Mouse (Mus musculus) C2C12 (cell line): ENCODE measurements at regions not wholly inside any gene's neighbourhood (a gene's known extent, or its start where the extent isn't known, plus 50 kb on each side); places are given as distances from the start of the nearest gene placed in this dataset.

Experiments
- H3K27me3 ChIP-seq: one replicate; pipeline ENCODE4 v1.6.1; 2011; ENCODE audit not compliant: control insufficient read depth, insufficient read depth, insufficient read length
- H3K36me3 ChIP-seq: one replicate; pipeline ENCODE4 v1.6.1; 2011; ENCODE audit not compliant: control insufficient read depth, insufficient read depth
- H3K4me3 ChIP-seq: one replicate; pipeline ENCODE4 v1.5.1; 2011; ENCODE audit warnings: mild to moderate bottlenecking, control low read depth; ENCODE audit not compliant: poor library complexity, insufficient read depth, severe bottlenecking
- H3K79me2 ChIP-seq: one replicate; pipeline ENCODE4 v1.6.1; 2011; ENCODE audit not compliant: control insufficient read depth, insufficient read depth
- H3K79me3 ChIP-seq: one replicate; pipeline ENCODE4 v1.6.1; 2011; ENCODE audit warnings: low read depth, control low read depth
- H3ac ChIP-seq: one replicate; pipeline ENCODE3; 2011; ENCODE audit warnings: low read depth; ENCODE audit not compliant: control insufficient read depth, insufficient read length
- CEBPB ChIP-seq: IDR thresholded peaks from one replicate; pipeline ENCODE4 v1.6.1; 2011; ENCODE audit warnings: low read depth, mild to moderate bottlenecking, control low read depth, moderate library complexity
- CTCF ChIP-seq: IDR thresholded peaks from one replicate; pipeline ENCODE4 v1.5.1; 2011; ENCODE audit not compliant: control insufficient read depth, insufficient read depth, insufficient read length
- FOSL1 ChIP-seq: IDR thresholded peaks from one replicate; pipeline ENCODE4 v1.8.0; 2011; ENCODE audit warnings: mild to moderate bottlenecking, low read length; ENCODE audit not compliant: poor library complexity, insufficient read depth, severe bottlenecking
- MAX ChIP-seq: IDR thresholded peaks from one replicate; pipeline ENCODE4 v1.6.1; 2011; ENCODE audit warnings: mild to moderate bottlenecking, control low read depth
- MYOD1 ChIP-seq: IDR thresholded peaks from one replicate; pipeline ENCODE4 v1.6.1; 2011; ENCODE audit warnings: low read depth; ENCODE audit not compliant: control insufficient read depth, insufficient read length
- MYOG ChIP-seq: IDR thresholded peaks from one replicate; pipeline ENCODE4 v1.6.1; 2011; ENCODE audit not compliant: control insufficient read depth, insufficient read length; ENCODE audit errors: extremely low read depth
- USF1 ChIP-seq: IDR thresholded peaks from one replicate; pipeline ENCODE4 v1.6.1; 2011; ENCODE audit warnings: low read depth, mild to moderate bottlenecking, control low read depth, moderate library complexity

- Histone ChIP-seq H3ac (no peak overlapping the region), H3K79me2 (no peaks in the 10 kb centered on the region), H3K79me3 (no peaks in the 10 kb centered on the region), H3K36me3 (no peaks in the 10 kb centered on the region), H3K4me3 (no peak overlapping the region), H3K27me3 (no peaks in the 10 kb centered on the region)
- TF ChIP-seq FOSL1 (no peak), MYOD1 (no peak), MAX (no peak)
Measured at GRCm38 (mm10) chr4:97408633-97409296, 225.8 kb upstream of the Gm10192 start.

GRCm38 (mm10) chr4:97394697-97395280 is 211.8 kb upstream of the Gm10192 start:
- Histone ChIP-seq H3K4me3 (no peak overlapping the region), H3K79me2 (no peaks in the 10 kb centered on the region), H3K27me3 (no peaks in the 10 kb centered on the region), H3K79me3 (no peaks in the 10 kb centered on the region), H3K36me3 (no peaks in the 10 kb centered on the region), H3ac (no peak overlapping the region)
- TF ChIP-seq MYOD1 (no peak), CEBPB (no peak), FOSL1 (no peak), MAX (no peak), MYOG (no peak), CTCF (no peak), USF1 (no peak)

- no peak overlapping the region for H3ac ChIP-seq
- H3K36me3 ChIP-seq: no peaks in the 10 kb centered on the region
- no peaks in the 10 kb centered on the region for H3K79me3 ChIP-seq
- H3K27me3 ChIP-seq: no peaks in the 10 kb centered on the region
- TF ChIP-seq CTCF (no peak), MYOG (no peak), FOSL1 (no peak), CEBPB (no peak), MAX (no peak), USF1 (no peak)
- no peaks in the 10 kb centered on the region for H3K79me2 ChIP-seq
- no peak overlapping the region for H3K4me3 ChIP-seq
Measured at GRCm38 (mm10) chr4:97381084-97381483, 198.1 kb upstream of the Gm10192 start.

GRCm38 (mm10) chr4:97377593-97378542 is 194.9 kb upstream of the Gm10192 start:
- Histone ChIP-seq H3K27me3 (no peaks in the 10 kb centered on the region), H3K36me3 (no peaks in the 10 kb centered on the region), H3ac (no peak overlapping the region), H3K79me3 (no peaks in the 10 kb centered on the region), H3K79me2 (no peaks in the 10 kb centered on the region), H3K4me3 (no peak overlapping the region)
- TF ChIP-seq MYOG (no peak), USF1 (no peak), MAX (no peak), FOSL1 (no peak), CTCF (no peak), MYOD1 (no peak), CEBPB (no peak)

GRCm38 (mm10) chr4:97360473-97360872 is 177.5 kb upstream of the Gm10192 start:
- TF ChIP-seq USF1 (no peak), CEBPB (no peak), MAX (no peak), MYOG (no peak), FOSL1 (no peak), MYOD1 (no peak), CTCF (no peak)
- no peak overlapping the region for H3ac ChIP-seq
- H3K36me3 ChIP-seq: no peaks in the 10 kb centered on the region
- no peaks in the 10 kb centered on the region for H3K27me3 ChIP-seq
- H3K4me3 ChIP-seq: no peak overlapping the region
- no peaks in the 10 kb centered on the region for H3K79me2 ChIP-seq
- no peaks in the 10 kb centered on the region for H3K79me3 ChIP-seq
